Mouse (Mus musculus): ENCODE results near the gene Nfya. TPM values are rescaled to one million over a fixed set of nuclear protein-coding genes. Genes with fewer than 3 reads are reported as not detected.

Nfya gene
- 1.3 and 1.8 TPM in 2 replicates for polyA plus RNA-seq (2021; fragmentation: Nextera tagmentation)
- long read RNA-seq, experiment 1, partial matches to known transcripts = 0 of 1 reads
- long read RNA-seq, experiment 1, other reads (novel, unspliced or antisense) = 0 of 1 reads
- long read RNA-seq, experiment 2, partial matches to known transcripts = 0 of 1 reads
- long read RNA-seq, experiment 2, other reads (novel, unspliced or antisense) = 0 of 1 reads

GRCm38 (mm10) chr17:48409380-48410298, at the start of gene Nfya, which contains the start of gene Oard1:
Gene Nfya, minus strand, starts transcription at chr17:48409906.
Gene Oard1, plus strand, starts transcription at chr17:48410014.

DNA sequence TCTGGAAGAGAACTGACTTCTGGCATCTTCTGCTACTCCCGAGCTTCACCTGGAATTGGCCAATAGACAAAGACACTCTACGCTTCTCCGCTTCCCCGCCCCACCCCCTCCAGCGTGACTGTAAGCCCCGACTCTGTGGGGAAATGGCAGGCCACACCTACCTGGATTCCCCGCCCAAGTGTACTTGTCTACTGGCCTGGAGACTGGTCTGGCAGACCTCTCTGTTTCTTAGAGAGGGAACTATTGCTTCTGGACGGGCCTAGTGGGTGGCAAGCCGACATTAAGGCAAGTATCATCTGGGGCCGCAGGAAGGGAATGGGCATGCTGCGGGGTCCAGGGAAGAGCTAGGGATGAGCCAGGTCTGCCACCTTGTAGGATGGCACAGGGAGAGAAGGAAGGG, 45.0 kb upstream of the Nfya start, which contains the start of gene Unc5cl:
TSS of gene Unc5cl (plus strand) at position 214 of the 400 bp plus-strand sequence.

DNA sequence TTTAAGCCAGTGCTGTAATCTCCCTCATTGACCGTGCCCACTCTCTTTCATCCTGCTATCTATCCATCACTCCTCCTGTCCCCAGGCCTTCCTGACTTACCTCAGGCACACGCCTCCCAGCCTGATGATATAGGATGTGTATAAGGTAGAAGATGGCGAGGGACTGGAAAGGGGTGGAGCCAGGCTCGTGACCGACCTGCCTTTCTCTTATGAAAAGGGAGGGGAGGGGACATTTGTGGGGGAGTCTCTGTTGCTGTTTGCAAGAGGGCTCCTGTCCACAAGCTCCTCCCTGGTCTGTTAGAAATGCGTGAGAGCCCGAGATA, 41.6 kb upstream of the Nfya start, which contains the start of gene Tspo2:
TSS of gene Tspo2 (minus strand) at position 170 of the 323 bp plus-strand sequence.

GRCm38 (mm10) chr17:48432158-48432980, 22.7 kb upstream of the Nfya start, which contains the start of gene Apobec2:
Gene Apobec2, minus strand, starts transcription at chr17:48432930.

DNA sequence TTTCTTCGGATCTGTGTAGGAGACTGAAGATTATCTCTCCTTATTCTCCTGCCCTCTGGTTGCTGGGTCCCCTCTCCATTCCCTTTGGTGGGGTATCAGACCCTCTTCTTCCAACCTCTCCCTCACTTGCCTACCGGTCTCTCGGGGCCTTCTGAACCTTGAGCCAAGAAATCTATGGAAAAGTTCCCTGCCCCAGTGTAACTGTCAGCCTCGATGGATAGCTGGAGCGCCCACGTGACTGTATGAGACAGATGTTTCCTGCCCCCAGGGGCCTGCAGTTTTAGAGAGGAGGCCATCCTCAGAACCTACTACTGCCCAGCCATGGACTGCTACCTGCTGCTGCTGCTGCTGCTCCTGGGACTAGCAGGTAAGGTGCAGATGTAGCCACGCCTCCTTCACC, 50.1 kb downstream of the Nfya start, which contains the start of gene Treml1:
TSS of gene Treml1 (plus strand) at position 301 of the 400 bp plus-strand sequence.

GRCm38 (mm10) chr17:48346231-48346630, 63.5 kb downstream of the Nfya start, which contains the start of gene Trem2:
Gene Trem2, plus strand, starts transcription at chr17:48346401.

Other genes with a start within 250 kb of the Nfya start
- not detected in 2 replicates for gene A530064D06Rik, start 242.6 kb downstream of the Nfya start, polyA plus RNA-seq (2021; fragmentation: Nextera tagmentation)
- not detected in 2 replicates for gene Trem1, start 177.1 kb downstream of the Nfya start, polyA plus RNA-seq (2021; fragmentation: Nextera tagmentation)
- gene Trem3, start 162.1 kb downstream of the Nfya start, polyA plus RNA-seq (2021; fragmentation: Nextera tagmentation) = 0.62 TPM in 1 of 2 replicates, not detected in the other
- gene Treml4, start 145.6 kb downstream of the Nfya start, polyA plus RNA-seq (2021; fragmentation: Nextera tagmentation) = not detected in 2 replicates
- 0.06 and 0.11 TPM in 2 replicates for gene Treml2, start 110.4 kb downstream of the Nfya start, polyA plus RNA-seq (2021; fragmentation: Nextera tagmentation)
- gene B430306N03Rik, start 93.8 kb downstream of the Nfya start, polyA plus RNA-seq (2021; fragmentation: Nextera tagmentation) = 0.08 TPM in 1 of 2 replicates, not detected in the other
- gene Trem2, start 63.5 kb downstream of the Nfya start, polyA plus RNA-seq (2021; fragmentation: Nextera tagmentation) = 42.6 and 42.7 TPM in 2 replicates
- gene Treml1, start 50.0 kb downstream of the Nfya start, polyA plus RNA-seq (2021; fragmentation: Nextera tagmentation) = 0.11 TPM in 1 of 2 replicates, not detected in the other
- gene Oard1, start 108 bp upstream of the Nfya start, polyA plus RNA-seq (2021; fragmentation: Nextera tagmentation) = 29.2 and 31.2 TPM in 2 replicates
- gene Apobec2, start 23.0 kb upstream of the Nfya start, polyA plus RNA-seq (2021; fragmentation: Nextera tagmentation) = 0.26 and 0.38 TPM in 2 replicates
- not detected in 2 replicates for gene Tspo2, start 41.6 kb upstream of the Nfya start, polyA plus RNA-seq (2021; fragmentation: Nextera tagmentation)
- 0.26 and 0.46 TPM in 2 replicates for gene Unc5cl, start 45.0 kb upstream of the Nfya start, polyA plus RNA-seq (2021; fragmentation: Nextera tagmentation)

All from layer of hippocampus, adult 6 months (tissue).